In genomic region chr14:22986736-22987135, GRCm38 (mm10) we compare ENCODE assay signal across 19 mouse cellular contexts.
DNase-seq lines count a peak whose midpoint lies in the region; ATAC-seq and TF ChIP-seq lines count a peak whose summit lies in the region.
"Had no signal": no experiment of that assay in that cellular context is flagged by ENCODE, and none has a peak within 500 bp of the region (broad histone marks: within the 10 kb centered on the region; RNA-seq: fewer than 3 reads in every experiment).

No protein-coding gene starts in this region.

- TF ChIP-seq EP300 in heart, adult 2 months (IDR thresholded peaks at IDR 0.05; ENCODE audit: insufficient read depth, low read depth, low read length) = 0 out of 2 replicates have a peak, but pooled peaks have one; percentile 34

- intact Hi-C loops in heart, adult 2 months (cut with DNase I) = no loop called here
- intact Hi-C loops in heart, postnatal 25 days (cut with DNase I) = no loop called here

- no peaks in the 10 kb centered on the region for H3K79me2 ChIP-seq in heart, adult 2 months (replicated peaks; ENCODE audit: control insufficient read depth, insufficient read depth, low read length)

- no peak overlapping the region for H3K27ac ChIP-seq in heart, adult 2 months
- H3K27ac ChIP-seq in heart, embryonic 11.5 days (ENCODE audit: low read depth, low read length) = no peak overlapping the region
- no peak overlapping the region for H3K27ac ChIP-seq in hindbrain, embryonic 11.5 days (ENCODE audit: low read depth, low read length)
- H3K27ac ChIP-seq in forebrain, embryonic 12.5 days = no peak overlapping the region
- H3K27ac ChIP-seq: embryonic facial prominence, embryonic 10.5 days; forebrain, embryonic 10.5 days; hindbrain, postnatal 0 days; limb, embryonic 10.5 days; midbrain, embryonic 13.5 days had no signal

- H3K36me3 ChIP-seq in heart, adult 2 months (ENCODE audit: control insufficient read depth, insufficient read depth, low read length) = no peaks in the 10 kb centered on the region
- no peaks in the 10 kb centered on the region for H3K36me3 ChIP-seq in heart, embryonic 11.5 days (ENCODE audit: control insufficient read depth, insufficient read depth, low read length)
- H3K36me3 ChIP-seq in hindbrain, embryonic 11.5 days (ENCODE audit: control insufficient read depth, insufficient read depth, low read length) = no peaks in the 10 kb centered on the region
- no peaks in the 10 kb centered on the region for H3K36me3 ChIP-seq in forebrain, embryonic 12.5 days (replicated peaks)
- H3K36me3 ChIP-seq: embryonic facial prominence, embryonic 10.5 days; forebrain, embryonic 10.5 days; limb, embryonic 10.5 days; midbrain, embryonic 13.5 days had no signal

- no peak overlapping the region for H3K9ac ChIP-seq in heart, adult 2 months (ENCODE audit: low read depth, low read length)
- no peak overlapping the region for H3K9ac ChIP-seq in heart, embryonic 11.5 days (ENCODE audit: low read depth, low read length)
- no peak overlapping the region for H3K9ac ChIP-seq in hindbrain, embryonic 11.5 days (ENCODE audit: low read depth, low read length)
- no peak overlapping the region for H3K9ac ChIP-seq in forebrain, embryonic 12.5 days
- H3K9ac ChIP-seq: liver, postnatal 0 days; midbrain, embryonic 13.5 days had no signal

- TF ChIP-seq POLR2A in heart, adult 2 months (IDR thresholded peaks at IDR 0.05; ENCODE audit: insufficient read depth, low read depth, low read length) = no peak

- no peak overlapping the region for H3K4me3 ChIP-seq in heart, adult 2 months
- no peak overlapping the region for H3K4me3 ChIP-seq in heart, embryonic 11.5 days (ENCODE audit: low read depth, low read length)
- no peak overlapping the region for H3K4me3 ChIP-seq in hindbrain, embryonic 11.5 days (ENCODE audit: low read depth, low read length)
- no peak overlapping the region for H3K4me3 ChIP-seq in forebrain, embryonic 12.5 days (replicated peaks)
- H3K4me3 ChIP-seq: embryonic facial prominence, embryonic 10.5 days; forebrain, embryonic 10.5 days; limb, embryonic 10.5 days; midbrain, embryonic 13.5 days had no signal

- no peaks in the 10 kb centered on the region for H3K27me3 ChIP-seq in heart, adult 2 months (ENCODE audit: control insufficient read depth, insufficient read depth, low read length)
- H3K27me3 ChIP-seq in heart, embryonic 11.5 days (ENCODE audit: control insufficient read depth, insufficient read depth, low read length) = no peaks in the 10 kb centered on the region
- H3K27me3 ChIP-seq in hindbrain, embryonic 11.5 days (ENCODE audit: control insufficient read depth, insufficient read depth, low read length) = no peaks in the 10 kb centered on the region
- no peaks in the 10 kb centered on the region for H3K27me3 ChIP-seq in forebrain, embryonic 12.5 days
- H3K27me3 ChIP-seq: midbrain, embryonic 13.5 days; Patski had no signal

- 60% methylated on average over 2 of the region's 2 CpGs for WGBS in heart, adult 2 months
- WGBS in heart, embryonic 11.5 days (ENCODE audit: insufficient replicate concordance) = 70% methylated on average over 2 of the region's 2 CpGs
- WGBS in hindbrain, embryonic 11.5 days = 77% methylated on average over 2 of the region's 2 CpGs
- WGBS in forebrain, embryonic 12.5 days = 79% methylated on average over 2 of the region's 2 CpGs

- TF ChIP-seq CTCF in heart, adult 2 months (IDR thresholded peaks at IDR 0.05) = no peak

- no peak overlapping the region for H3K4me2 ChIP-seq in heart, embryonic 11.5 days
- H3K4me2 ChIP-seq in hindbrain, embryonic 11.5 days (replicated peaks; ENCODE audit: low read depth, low read length) = no peak overlapping the region
- no peak overlapping the region for H3K4me2 ChIP-seq in forebrain, embryonic 12.5 days
- H3K4me2 ChIP-seq: midbrain, embryonic 13.5 days had no signal

- no peaks in the 10 kb centered on the region for H3K9me3 ChIP-seq in heart, embryonic 11.5 days (replicated peaks; ENCODE audit: control insufficient read depth, low read length)
- no peaks in the 10 kb centered on the region for H3K9me3 ChIP-seq in hindbrain, embryonic 11.5 days (ENCODE audit: control insufficient read depth, low read length)
- H3K9me3 ChIP-seq in forebrain, embryonic 12.5 days = no peaks in the 10 kb centered on the region
- H3K9me3 ChIP-seq: embryonic facial prominence, embryonic 10.5 days; forebrain, embryonic 10.5 days; limb, embryonic 10.5 days; midbrain, embryonic 13.5 days had no signal

- H3K4me1 ChIP-seq in heart, adult 2 months (ENCODE audit: control insufficient read depth, insufficient read depth, low read length) = no peaks in the 10 kb centered on the region
- no peaks in the 10 kb centered on the region for H3K4me1 ChIP-seq in heart, embryonic 11.5 days (ENCODE audit: control insufficient read depth, insufficient read depth, low read length)
- no peaks in the 10 kb centered on the region for H3K4me1 ChIP-seq in hindbrain, embryonic 11.5 days (replicated peaks; ENCODE audit: control insufficient read depth, insufficient read depth, low read length)
- no peaks in the 10 kb centered on the region for H3K4me1 ChIP-seq in forebrain, embryonic 12.5 days
- H3K4me1 ChIP-seq: embryonic facial prominence, embryonic 10.5 days; midbrain, embryonic 13.5 days had no signal

- no peak for ATAC-seq in heart, embryonic 11.5 days (replicated peaks; ENCODE audit: insufficient number of reproducible peaks, low FRiP score, low TSS enrichment)
- ATAC-seq in activated CD4-positive, CD25-positive, alpha-beta regulatory T cell, adult 4 months = no peak
- no peak for ATAC-seq in hindbrain, embryonic 11.5 days (ENCODE audit: low FRiP score)
- no peak for ATAC-seq in forebrain, embryonic 12.5 days (ENCODE audit: low FRiP score)
- ATAC-seq: hindbrain, postnatal 0 days; liver, postnatal 0 days; midbrain, embryonic 13.5 days; Patski had no signal

- peak; percentile 28 to 71 for DNase-seq in heart, adult 2 months
- peak; percentile 62 for DNase-seq in 3T3-L1 (ENCODE audit: low read depth, low spot score)
- DNase-seq in adrenal gland, postnatal 14 days = peak; percentile 59
- DNase-seq in heart, postnatal 25 days (ENCODE audit: low spot score) = peak; percentile 37
- no peak for DNase-seq in hindbrain, embryonic 11.5 days (ENCODE audit: low spot score)
- DNase-seq: cerebellum, adult 9-10 months; layer of hippocampus, adult 9-11 months; liver, postnatal 0 days; retina, postnatal 1 day; thymus, adult 2 months had no signal
